Mouse (Mus musculus): Measurements from ENCODE around the gene Cacul1. TPM values are rescaled to one million over a fixed set of nuclear protein-coding genes. Genes with fewer than 3 reads are reported as not detected.

The Cacul1 gene
- total RNA-seq, 2 experiments from 2014 or later = 48.0 to 53.6 TPM

DNA sequence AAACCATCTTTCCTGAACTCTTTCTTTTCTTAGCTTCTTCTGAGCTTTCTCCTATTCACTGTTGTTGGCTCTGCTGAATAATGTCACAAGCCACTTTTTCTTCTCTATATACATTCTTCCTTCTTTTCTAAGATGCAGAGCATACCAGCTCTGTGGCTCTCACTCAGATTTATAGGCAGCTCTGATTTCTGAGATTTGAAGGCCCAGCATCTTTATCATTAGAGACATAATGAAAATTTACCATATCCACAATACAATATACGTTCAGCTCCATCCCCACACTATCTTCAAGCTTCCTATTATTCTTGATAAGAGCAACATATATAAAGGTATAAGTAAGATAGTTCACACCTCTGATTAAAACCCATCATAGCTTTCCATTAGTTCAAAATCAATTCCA, 50.7 kb downstream of the Cacul1 start:
- DNase-seq = no peak

DNA sequence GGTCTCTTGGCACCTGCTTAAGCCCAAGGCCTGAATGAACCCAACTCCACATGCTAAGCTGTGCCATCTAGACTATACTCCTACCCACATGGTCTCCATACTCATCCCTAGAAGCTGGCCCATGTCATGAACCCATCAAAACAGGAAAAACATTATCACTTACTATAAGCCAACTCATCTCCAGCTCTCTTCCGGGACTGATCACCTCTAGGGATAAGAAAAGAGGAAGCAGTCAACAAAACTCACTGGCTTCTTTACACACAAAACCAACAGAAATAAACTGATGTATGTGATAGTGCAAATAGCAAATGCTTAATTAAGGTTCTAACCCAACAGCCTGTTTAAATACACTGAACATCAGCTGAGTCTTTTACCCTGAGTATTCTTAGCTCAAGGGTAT, 51.5 kb downstream of the Cacul1 start:
- no peak for DNase-seq

DNA sequence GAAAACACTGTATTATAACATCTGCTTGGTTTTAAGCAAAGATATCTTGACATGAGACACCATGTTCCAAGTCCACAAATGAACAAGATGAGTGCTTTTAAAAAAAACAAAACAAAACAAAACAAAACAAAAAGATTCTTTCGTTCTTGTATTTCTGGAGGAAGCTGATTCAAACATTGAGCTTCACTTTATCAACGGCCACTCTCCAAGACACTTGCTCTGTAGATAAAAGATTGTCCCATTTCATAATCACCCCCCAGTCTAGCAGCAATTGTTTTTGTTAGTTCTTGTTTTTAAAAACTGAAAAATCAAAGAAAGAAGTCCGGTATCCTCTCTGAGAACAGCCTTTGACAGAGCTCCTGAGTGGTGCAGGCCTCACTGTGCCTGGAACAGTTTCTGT, 52.2 kb downstream of the Cacul1 start:
- no peak for DNase-seq

DNA sequence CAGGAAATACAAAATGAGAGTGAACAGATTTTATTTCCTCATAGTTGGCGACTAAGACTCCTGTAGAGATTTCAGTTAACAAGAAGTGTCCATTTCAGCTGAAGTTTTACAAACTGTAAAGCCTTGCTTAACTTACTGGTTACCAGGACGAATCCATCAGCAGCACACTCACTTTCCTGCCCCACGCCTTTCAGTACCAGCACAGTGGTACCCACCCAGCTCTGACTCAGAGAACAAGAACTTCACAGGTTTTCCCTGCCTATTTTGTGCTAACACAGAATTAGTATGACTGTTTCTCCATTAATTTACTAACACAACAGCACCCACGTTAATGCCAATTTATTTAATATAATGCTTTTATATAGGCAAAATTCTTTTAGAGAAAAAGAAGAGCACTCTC, 53.9 kb downstream of the Cacul1 start:
- no peak for DNase-seq

GRCm38 (mm10) chr19:60525086-60525485, 55.7 kb downstream of the Cacul1 start:
- DNase-seq = no peak

GRCm38 (mm10) chr19:60524678-60525077, 56.1 kb downstream of the Cacul1 start:
- DNase-seq = no peak

- DNase-seq = no peak
Measured at GRCm38 (mm10) chr19:60520131-60520530, 60.7 kb downstream of the Cacul1 start.

GRCm38 (mm10) chr19:60515064-60515463, 65.8 kb downstream of the Cacul1 start:
- DNase-seq = no peak

- DNase-seq = no peak
Measured at GRCm38 (mm10) chr19:60513431-60513830, 67.4 kb downstream of the Cacul1 start.

DNA sequence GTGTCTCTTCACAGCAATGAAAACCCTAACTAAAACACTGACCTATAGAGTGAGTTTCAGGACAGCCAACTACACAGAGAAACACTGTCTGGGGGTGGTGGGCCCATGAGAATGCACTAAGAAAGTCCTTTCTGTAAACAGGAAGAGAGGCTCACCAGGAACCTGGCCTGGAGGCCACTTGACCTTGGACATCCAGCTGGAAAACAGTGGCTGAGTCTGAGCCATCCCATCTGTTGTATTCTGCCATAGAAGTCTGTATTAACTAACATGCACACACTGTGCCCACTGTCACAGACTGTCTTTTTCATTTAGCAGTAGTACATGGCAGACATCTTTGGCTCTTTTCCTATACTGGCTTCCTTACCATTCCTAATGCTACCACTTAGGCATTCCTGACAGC, 80.6 kb downstream of the Cacul1 start:
- no peak for DNase-seq

GRCm38 (mm10) chr19:60497171-60497570, 83.7 kb downstream of the Cacul1 start:
- no peak for DNase-seq

GRCm38 (mm10) chr19:60495772-60496171, 85.1 kb downstream of the Cacul1 start:
- no peak for DNase-seq

DNA sequence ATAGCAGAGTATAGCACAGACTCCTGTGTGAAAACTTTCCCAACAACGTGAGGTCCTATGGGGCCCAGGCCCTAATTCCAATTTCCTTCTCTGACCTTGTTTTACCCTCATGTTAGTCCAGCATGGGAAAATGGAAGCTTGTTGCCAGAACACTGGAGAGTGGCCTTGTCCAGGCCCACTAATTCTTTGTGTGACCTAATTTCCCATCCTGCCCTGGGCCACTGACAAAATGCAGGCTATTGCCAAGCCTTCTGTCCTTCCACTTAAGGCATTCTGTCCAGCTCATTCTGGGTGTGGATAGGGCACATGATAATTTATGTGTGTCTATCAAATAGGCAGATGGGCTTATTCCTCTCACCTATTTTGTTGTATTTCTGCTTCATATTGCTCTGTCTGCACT, 91.3 kb downstream of the Cacul1 start:
- no peak for DNase-seq

DNA sequence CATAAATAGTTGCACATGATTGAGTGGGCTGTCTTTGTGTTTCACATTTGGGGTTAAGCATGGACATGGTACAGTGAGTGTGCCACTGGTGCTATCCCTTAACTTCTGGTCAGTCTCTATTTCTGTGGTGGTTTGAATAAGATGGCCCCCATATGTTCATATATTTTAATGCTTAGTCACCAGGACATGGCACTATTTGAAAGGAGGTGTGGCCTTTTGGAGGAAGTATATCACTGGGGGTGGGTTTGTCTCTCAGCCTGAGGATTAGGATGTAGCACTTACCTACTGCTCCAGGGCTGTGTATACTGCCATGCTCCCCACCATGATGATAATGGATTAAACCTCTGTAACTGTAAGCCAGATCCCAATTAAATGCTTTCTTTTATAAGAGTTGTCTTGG, 95.6 kb downstream of the Cacul1 start:
- DNase-seq = no peak

DNA sequence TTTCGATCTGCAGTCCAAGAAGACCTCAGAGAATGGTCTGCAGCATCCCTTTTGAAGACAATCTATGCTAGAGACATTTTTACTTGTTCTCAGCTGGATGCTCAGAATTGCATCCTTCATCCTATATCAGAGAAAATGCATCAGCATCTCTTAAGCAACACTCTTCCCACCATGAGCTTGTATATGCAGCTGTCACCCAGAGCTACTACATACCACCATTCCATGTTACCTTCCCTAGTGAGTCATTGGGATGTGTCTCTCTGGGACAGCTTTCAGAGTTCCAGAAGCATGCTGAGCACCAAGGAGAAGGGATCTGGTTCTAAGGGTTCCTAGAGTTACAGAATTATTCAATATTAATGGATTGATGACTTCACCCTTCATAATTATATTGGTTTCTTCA, 102.0 kb downstream of the Cacul1 start:
- DNase-seq = no peak

DNA sequence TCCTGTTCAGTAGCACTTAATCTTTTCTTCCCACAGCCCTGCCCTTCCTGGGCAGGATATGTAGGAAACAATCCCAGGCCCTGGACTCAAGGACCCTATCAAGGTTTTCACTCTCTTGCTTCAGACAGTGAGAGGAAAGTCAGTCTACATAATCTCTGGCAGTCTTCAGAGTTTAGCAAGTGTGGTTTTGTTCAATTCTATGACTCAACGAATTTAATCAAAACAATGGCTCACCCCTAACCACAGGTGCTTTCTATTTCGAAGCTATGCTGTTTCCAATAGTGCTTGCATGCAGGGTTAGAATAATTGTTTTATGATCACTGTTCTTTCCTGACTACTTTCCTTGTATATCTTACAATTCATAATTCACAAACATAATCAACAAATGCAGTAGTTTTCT, 103.0 kb downstream of the Cacul1 start:
- no peak for DNase-seq

Small RNA genes lying within 50 kb of the gene (microRNA-seq; reads per million reads assigned to microRNA genes)
- 0 reads per million in 2 experiments for gene Gm25238

Other genes with a start within 250 kb of the Cacul1 start
- not detected for gene Prlhr, start 112.7 kb downstream of the Cacul1 start, total RNA-seq (2021)
- 10 to 100 TPM; 17.5 to 17.8 TPM for gene Nanos1, start 175.0 kb upstream of the Cacul1 start, total RNA-seq (2021)
- 100 to 1,000 TPM; 101 to 107 TPM for gene Eif3a, start 209.6 kb upstream of the Cacul1 start, total RNA-seq (2021)
- 10 to 100 TPM; 45.9 to 46.3 TPM for gene Fam45a, start 230.6 kb upstream of the Cacul1 start, total RNA-seq (2021)